Mouse (Mus musculus) forebrain, embryonic 12.5 days (tissue): ENCODE data around the gene Tcap. TPM values are rescaled to one million over a fixed set of nuclear protein-coding genes. Genes with fewer than 3 reads are reported as not detected.

ENCODE experiments used
- ATAC-seq: fragments of 200-750 bp; cut with Nextera tagmentation; 2 replicates; pipeline ENCODE4 v1.8.0; 2017; ENCODE audit warnings: moderate TSS enrichment; ENCODE audit not compliant: low FRiP score
- H3K27ac ChIP-seq: fragments of 300-500 bp; sonication (generic); 2 replicates; pipeline ENCODE4 v1.5.1; 2016; ENCODE audit warnings: mild to moderate bottlenecking
- H3K27me3 ChIP-seq: fragments of 300-500 bp; sonication (generic); 2 replicates; pipeline ENCODE4 v1.6.1; 2016; ENCODE audit warnings: mild to moderate bottlenecking
- H3K36me3 ChIP-seq: fragments of 300-500 bp; sonication (generic); replicated peaks from 2 replicates; pipeline ENCODE4 v1.6.1; 2016; ENCODE audit warnings: mild to moderate bottlenecking
- H3K4me1 ChIP-seq: fragments of 300-500 bp; sonication (generic); 2 replicates; pipeline ENCODE4 v1.6.1; 2016
- H3K4me2 ChIP-seq: fragments of 300-500 bp; sonication (generic); 2 replicates; pipeline ENCODE4 v1.6.1; 2016; ENCODE audit warnings: mild to moderate bottlenecking, moderate library complexity
- H3K4me3 ChIP-seq: fragments of 300-500 bp; sonication (generic); replicated peaks from 2 replicates; pipeline ENCODE4 v1.5.1; 2016; ENCODE audit warnings: mild to moderate bottlenecking
- H3K9ac ChIP-seq: fragments of 300-500 bp; sonication (generic); 2 replicates; pipeline ENCODE4 v1.6.1; 2016; ENCODE audit warnings: mild to moderate bottlenecking
- H3K9me3 ChIP-seq: fragments of 300-500 bp; sonication (generic); 2 replicates; pipeline ENCODE4 v1.6.1; 2016
- WGBS: fragments of 180-500 bp; shearing (Covaris S2); methylation state at CpG from one replicate; pipeline ENCODE4 v1.1.7; 2016; 5-methylcytosine and 5-hydroxymethylcytosine counted together
- polyA plus RNA-seq: library from polyadenylated mRNA; unstranded; fragments of >200 nt; fragmentation: Nextera tagmentation; extraction: Ambion mirVana; gene quantifications from 2 replicates; pipeline ENCODE4 v1.2.1, GENCODE M21; 2016

The Tcap gene
- polyA plus RNA-seq, 1 experiment from 2014 or later, result 0.20 TPM

DNA sequence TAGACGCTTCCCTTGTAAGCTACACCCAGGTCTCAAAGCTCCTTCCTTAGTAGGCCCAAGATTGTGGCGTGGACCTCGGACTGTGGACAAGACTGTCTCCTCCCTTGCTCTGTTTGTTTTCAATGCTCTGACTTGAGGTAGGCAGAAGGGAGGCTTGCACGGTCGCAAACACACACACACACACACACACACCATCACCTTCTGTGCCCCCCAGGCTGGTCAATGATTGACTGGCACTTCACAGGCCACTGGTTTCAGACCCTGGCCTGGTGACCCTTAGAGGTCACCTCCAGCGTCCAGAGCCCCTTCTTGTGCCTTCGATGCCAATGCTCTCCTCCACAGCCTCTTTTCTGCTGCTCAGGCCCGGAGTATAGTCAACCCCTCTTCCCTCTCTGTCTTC, 25.3 kb downstream of the Tcap start:
- Histone ChIP-seq H3K4me3 (no peak overlapping the region), H3K9ac (peak overlapping the region; percentile 40; the same call in 1 of the 2 replicates), H3K27ac (no peak overlapping the region), H3K27me3 (peaks cover 43% of the 10 kb centered on the region), H3K4me1 (peaks cover 30% of the 10 kb centered on the region), H3K4me2 (peak overlapping the region; percentile 32), H3K36me3 (no peaks in the 10 kb centered on the region), H3K9me3 (no peaks in the 10 kb centered on the region)
- no peak for ATAC-seq
- WGBS, result 56% methylated on average over 8 of the region's 8 CpGs

DNA sequence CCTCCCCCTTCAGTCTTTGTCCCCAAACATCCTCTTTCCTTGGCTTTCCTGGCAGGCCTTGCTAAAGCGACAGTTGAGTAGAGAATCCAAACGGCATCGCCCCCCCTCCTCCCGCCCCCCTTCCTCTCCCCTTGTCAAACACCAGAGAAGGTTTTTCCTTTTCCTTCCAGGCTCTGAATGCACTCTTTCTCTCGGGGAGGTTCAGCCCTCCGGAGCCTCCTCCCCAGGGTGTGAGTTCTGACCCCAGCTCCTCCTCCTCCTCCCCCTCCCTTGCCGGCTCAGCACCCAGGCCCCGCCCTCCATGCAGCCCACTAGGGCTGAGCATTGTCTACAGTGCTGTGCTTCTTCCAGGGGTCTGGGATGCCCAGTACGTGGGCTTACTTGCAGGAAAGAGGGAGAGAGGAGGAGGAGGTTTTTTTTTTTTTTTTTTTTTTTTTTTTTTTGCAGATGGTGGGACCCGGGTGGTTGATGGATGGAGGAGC, 25.8 kb downstream of the Tcap start:
- Histone ChIP-seq H3K4me3 (no peak overlapping the region), H3K9me3 (no peaks in the 10 kb centered on the region), H3K27ac (no peak overlapping the region), H3K4me1 (peaks cover 35% of the 10 kb centered on the region), H3K36me3 (no peaks in the 10 kb centered on the region), H3K27me3 (peaks cover 48% of the 10 kb centered on the region), H3K4me2 (peak overlapping the region; percentile 32), H3K9ac (peak overlapping the region; percentile 40; the same call in 1 of the 2 replicates)
- 1% methylated on average over 10 of the region's 10 CpGs for WGBS
- ATAC-seq, result peak; percentile 76

DNA sequence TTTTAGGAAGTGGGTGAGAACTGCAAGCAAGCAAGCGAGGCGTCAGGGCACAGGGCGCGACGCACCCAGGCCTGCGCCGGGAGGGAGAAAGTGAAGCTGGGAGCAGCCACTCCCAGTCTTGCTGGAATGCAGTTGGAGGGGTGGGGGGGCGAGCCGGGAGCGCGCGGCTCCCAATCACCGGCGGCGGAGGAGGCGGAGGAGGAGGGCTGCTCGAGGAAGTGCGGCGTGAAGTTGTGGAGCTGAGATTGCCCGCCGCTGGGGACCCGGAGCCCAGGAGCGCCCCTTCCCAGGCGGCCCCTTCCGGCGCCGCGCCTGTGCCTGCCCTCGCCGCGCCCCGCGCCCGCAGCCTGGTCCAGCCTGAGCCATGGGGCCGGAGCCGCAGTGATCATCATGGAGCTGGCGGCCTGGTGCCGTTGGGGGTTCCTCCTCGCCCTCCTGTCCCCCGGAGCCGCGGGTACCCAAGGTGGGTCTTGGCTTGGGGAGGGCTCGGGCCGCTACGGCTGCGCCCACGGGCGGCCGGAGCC, 28.7 kb downstream of the Tcap start, which contains the start of gene Erbb2:
Erbb2 (plus strand) TSS at position 198 of the 524 bp plus-strand sequence.
- peak within 1 kb of the TSS; percentile 69 for H3K27ac ChIP-seq
- ATAC-seq, result peak; percentile 71
- H3K4me1 ChIP-seq, result peaks cover 35% of the 10 kb centered on the region
- peak within 1 kb of the TSS; percentile 91 for H3K9ac ChIP-seq
- H3K4me2 ChIP-seq, result peak within 1 kb of the TSS; percentile 98
- no peaks in the 10 kb centered on the region for H3K9me3 ChIP-seq
- peaks cover 53% of the 10 kb centered on the region for H3K27me3 ChIP-seq
- WGBS, result 1% methylated on average over 45 of the region's 49 CpGs
- peak within 1 kb of the TSS; percentile 72 for H3K4me3 ChIP-seq
- no peaks in the 10 kb centered on the region for H3K36me3 ChIP-seq

DNA sequence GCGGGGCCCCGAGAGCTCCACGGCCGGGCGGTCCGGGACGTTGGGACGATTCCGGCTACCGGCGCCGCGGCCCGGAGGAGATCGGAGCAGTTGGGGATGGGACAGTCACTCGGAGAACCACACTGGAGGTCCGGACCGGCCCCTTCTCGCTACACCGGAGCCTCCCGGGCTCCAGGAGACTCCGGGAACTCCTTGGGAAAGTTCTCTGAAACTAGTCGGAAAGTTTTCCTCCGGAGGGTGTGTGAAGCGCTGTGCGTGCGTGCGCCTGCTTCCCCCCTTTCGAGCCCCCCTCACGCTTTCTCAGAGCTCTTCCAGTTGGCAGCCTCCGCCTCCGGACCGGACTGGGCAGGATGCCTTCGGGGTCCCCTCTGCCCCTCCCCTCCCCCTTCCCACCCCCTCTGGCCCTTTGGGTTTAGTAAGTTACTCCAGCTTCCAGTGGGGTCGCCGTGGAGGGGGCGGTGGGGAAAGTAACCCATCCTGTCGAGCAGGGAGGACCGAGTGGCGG, 29.2 kb downstream of the Tcap start:
- peak overlapping the region; percentile 91 for H3K9ac ChIP-seq
- peak; percentile 45; the same call in 1 of the 2 replicates for ATAC-seq
- H3K9me3 ChIP-seq, result no peaks in the 10 kb centered on the region
- H3K4me1 ChIP-seq, result peaks cover 35% of the 10 kb centered on the region
- peaks cover 53% of the 10 kb centered on the region for H3K27me3 ChIP-seq
- 0% methylated on average over 37 of the region's 40 CpGs for WGBS
- peak overlapping the region; percentile 69 for H3K27ac ChIP-seq
- H3K4me3 ChIP-seq, result peak overlapping the region; percentile 72
- H3K4me2 ChIP-seq, result peak overlapping the region; percentile 98
- no peaks in the 10 kb centered on the region for H3K36me3 ChIP-seq

DNA sequence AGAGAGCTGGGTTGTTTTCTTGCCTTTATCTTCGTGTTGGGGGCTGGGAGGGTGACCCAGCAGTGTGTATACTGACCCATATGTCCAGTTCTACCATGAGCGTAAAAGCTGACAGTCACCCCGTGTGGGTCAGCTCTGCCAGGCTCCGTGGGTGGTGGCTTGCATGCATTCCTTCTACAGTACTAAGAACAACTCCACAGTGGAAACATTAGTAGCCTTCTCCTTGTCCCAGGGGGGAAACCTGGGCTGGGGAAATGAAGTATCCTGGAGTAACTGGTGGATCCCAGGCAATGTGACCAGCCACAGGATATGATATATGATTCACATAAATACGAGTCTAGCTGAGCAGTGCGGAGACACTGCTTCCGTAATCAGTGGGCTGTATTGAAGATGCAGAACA, 30.1 kb downstream of the Tcap start:
- peak overlapping the region; percentile 91; the same call in 1 of the 2 replicates for H3K9ac ChIP-seq
- H3K27me3 ChIP-seq, result peaks cover 53% of the 10 kb centered on the region
- no peaks in the 10 kb centered on the region for H3K36me3 ChIP-seq
- ATAC-seq, result no peak
- 39% methylated on average over 7 of the region's 7 CpGs for WGBS
- H3K27ac ChIP-seq, result no peak overlapping the region
- no peaks in the 10 kb centered on the region for H3K9me3 ChIP-seq
- H3K4me2 ChIP-seq, result peak overlapping the region; percentile 98
- peak overlapping the region; percentile 72 for H3K4me3 ChIP-seq
- H3K4me1 ChIP-seq, result peaks cover 35% of the 10 kb centered on the region

DNA sequence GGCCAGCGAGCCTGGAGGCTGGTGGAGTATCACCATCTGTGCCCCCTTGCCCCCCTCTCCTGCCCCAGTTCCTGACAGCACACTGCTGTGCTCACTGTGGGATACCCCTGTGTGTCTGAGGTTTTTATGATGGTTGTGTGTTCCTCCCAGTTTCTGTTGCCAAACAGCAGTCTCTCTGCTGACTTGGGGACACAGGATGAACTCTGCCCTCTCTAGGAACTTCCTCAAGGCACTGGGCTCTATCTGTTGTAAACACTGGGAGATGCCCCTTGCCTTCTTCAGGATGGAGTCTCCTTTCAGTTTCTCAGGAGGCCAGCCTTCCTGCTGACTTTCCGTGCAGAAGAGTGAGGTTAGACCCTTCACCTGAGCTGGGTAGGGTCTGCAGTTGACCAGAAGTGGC, 30.6 kb downstream of the Tcap start:
- H3K4me1 ChIP-seq, result peaks cover 30% of the 10 kb centered on the region
- H3K36me3 ChIP-seq, result no peaks in the 10 kb centered on the region
- no peak for ATAC-seq
- peak overlapping the region; percentile 98; the same call in 1 of the 2 replicates for H3K4me2 ChIP-seq
- WGBS, result 26% methylated on average over 2 of the region's 2 CpGs
- 0 out of 2 replicates have a peak overlapping the region, but pooled peaks have one; percentile 5 for H3K9ac ChIP-seq
- H3K9me3 ChIP-seq, result no peaks in the 10 kb centered on the region
- H3K27me3 ChIP-seq, result peaks cover 53% of the 10 kb centered on the region
- H3K27ac ChIP-seq, result no peak overlapping the region
- H3K4me3 ChIP-seq, result no peak overlapping the region; the same call in 1 of the 2 replicates

DNA sequence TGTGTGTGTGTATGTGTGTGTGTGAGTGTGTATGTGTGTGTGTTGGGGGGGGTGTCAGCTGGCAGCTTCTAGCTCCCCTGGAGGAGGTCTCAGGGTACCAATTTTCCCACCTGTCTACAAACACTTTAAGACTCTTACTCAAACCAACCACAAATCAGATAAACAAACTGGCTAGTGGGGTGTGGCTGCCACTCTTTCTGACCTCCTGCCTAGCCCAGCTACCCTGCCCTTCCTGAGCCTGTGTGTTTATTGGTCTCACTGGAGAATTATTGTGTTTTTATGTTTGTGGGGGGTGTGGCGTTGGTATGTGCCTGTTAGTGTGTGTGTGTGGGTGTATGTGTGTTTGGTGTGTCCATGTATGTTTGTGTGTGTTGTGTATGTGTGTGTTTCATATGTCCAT, 33.5 kb downstream of the Tcap start:
- no peaks in the 10 kb centered on the region for H3K9me3 ChIP-seq
- 85% methylated on average over 1 of the region's 1 CpGs for WGBS
- H3K4me2 ChIP-seq, result no peak overlapping the region
- no peak for ATAC-seq
- H3K27ac ChIP-seq, result no peak overlapping the region
- H3K4me3 ChIP-seq, result no peak overlapping the region
- no peaks in the 10 kb centered on the region for H3K36me3 ChIP-seq
- H3K27me3 ChIP-seq, result peaks cover 31% of the 10 kb centered on the region
- peaks cover 18% of the 10 kb centered on the region for H3K4me1 ChIP-seq
- no peak overlapping the region for H3K9ac ChIP-seq

DNA sequence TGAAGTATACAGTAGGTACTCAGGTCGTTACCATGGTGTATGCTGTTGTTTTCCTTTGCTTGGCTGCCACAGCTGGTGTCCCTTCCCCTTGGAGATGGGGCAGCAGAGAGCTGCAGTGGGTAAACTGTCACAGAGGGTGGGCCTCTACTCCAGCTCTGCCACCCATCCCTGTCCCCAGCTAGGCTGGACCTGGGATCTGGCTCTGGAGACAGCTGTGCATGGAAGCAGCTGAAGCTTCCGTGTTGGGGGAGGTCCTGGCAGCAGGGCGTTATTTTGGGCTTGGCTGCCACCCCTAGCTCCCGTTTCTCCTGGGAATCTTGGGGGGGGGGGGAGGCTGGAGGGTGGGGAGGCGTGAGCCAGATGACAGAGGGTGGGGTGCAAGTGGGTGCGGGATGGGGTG, 34.7 kb downstream of the Tcap start:
- H3K36me3 ChIP-seq, result no peaks in the 10 kb centered on the region; the same call in 1 of the 2 replicates
- H3K27me3 ChIP-seq, result peaks cover 21% of the 10 kb centered on the region
- no peaks in the 10 kb centered on the region for H3K9me3 ChIP-seq
- no peak overlapping the region for H3K4me2 ChIP-seq
- H3K9ac ChIP-seq, result no peak overlapping the region
- no peak overlapping the region for H3K27ac ChIP-seq
- H3K4me1 ChIP-seq, result peaks cover 11% of the 10 kb centered on the region
- 68% methylated on average over 6 of the region's 6 CpGs for WGBS
- no peak overlapping the region for H3K4me3 ChIP-seq
- no peak for ATAC-seq

DNA sequence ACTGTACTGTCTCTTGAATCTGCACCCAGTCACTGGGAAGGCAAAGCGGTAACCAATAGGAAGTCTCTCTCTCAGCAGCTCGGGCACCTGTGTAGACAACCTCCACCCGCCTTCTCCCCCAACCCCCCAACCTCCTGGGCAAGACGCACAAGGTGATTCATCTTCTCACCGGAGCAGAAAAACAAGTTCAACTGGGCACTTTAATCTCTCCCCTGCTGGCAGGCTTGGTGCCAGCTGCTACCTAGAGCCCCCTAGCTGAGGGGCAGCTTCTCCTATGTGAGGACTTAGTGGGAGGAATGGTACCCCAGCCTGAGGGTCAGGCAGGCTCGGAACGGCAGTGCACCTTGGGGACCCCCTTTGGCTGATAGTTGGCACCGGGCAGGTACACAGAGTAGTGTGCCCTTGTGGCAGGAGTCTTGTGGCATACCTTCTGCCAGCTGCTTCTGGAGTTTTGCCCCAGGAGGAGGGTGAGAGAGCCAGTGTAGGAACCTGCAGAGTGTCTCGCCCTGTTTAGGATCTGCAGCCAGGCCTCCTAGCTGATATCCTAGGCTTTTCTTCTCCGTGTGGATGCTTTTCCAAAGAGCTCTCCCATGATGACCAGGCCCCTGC, 35.4 kb downstream of the Tcap start:
- Histone ChIP-seq H3K27me3 (peaks cover 14% of the 10 kb centered on the region; the same call in 1 of the 2 replicates), H3K4me3 (no peak overlapping the region), H3K4me2 (no peak overlapping the region), H3K4me1 (peaks cover 3% of the 10 kb centered on the region), H3K9ac (no peak overlapping the region), H3K27ac (no peak overlapping the region), H3K36me3 (no peaks in the 10 kb centered on the region; the same call in 1 of the 2 replicates), H3K9me3 (no peaks in the 10 kb centered on the region)
- 81% methylated on average over 10 of the region's 10 CpGs for WGBS
- no peak for ATAC-seq

DNA sequence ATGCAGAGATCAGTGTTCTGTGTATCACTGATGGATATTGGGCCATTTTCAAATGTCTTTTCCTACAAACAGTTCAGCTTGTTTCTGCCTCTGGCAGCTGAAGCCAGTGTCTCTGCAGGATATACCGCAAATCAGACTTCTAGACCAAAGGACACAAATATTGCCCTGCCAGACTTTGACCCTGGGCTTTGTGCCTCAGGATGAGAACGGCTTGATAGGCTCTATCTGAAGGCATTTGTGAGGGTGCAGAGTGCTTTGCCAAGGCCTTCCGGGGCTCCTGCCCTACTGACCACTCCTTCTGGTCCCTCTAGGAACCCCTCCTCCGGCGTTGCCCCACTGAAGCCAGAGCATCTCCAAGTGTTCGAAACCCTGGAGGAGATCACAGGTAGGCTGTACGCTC, 43.0 kb downstream of the Tcap start:
- Histone ChIP-seq H3K4me2 (no peak overlapping the region), H3K9me3 (no peaks in the 10 kb centered on the region), H3K4me1 (no peaks in the 10 kb centered on the region), H3K9ac (no peak overlapping the region), H3K27ac (no peak overlapping the region), H3K4me3 (no peak overlapping the region), H3K27me3 (no peaks in the 10 kb centered on the region), H3K36me3 (peaks cover 13% of the 10 kb centered on the region; the same call in 1 of the 2 replicates)
- WGBS, result 93% methylated on average over 7 of the region's 7 CpGs
- ATAC-seq, result no peak

DNA sequence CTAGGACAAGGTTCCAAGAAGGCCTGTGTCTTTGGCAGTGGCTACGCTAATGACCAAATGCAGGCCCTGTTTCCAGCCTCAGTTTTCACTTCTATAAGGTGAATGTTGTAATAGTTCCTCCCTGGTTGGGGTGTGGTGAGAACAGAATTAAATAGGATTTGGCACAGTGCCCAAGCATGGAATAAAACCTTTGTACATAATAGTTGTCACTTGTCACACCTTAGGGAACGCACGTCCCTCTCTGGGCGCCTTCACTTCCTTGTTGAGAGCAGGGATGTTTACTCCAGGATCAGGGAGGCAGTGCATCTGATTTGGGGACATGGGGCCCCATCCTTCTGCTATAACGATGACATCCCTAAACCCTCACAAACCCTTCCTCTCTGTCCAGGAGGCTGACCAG, 44.8 kb downstream of the Tcap start:
- no peaks in the 10 kb centered on the region for H3K4me1 ChIP-seq
- no peak overlapping the region for H3K4me3 ChIP-seq
- ATAC-seq, result no peak
- H3K36me3 ChIP-seq, result 0 out of 2 replicates have a peak, but pooled peaks cover 13% of the 10 kb centered on the region
- WGBS, result 87% methylated on average over 5 of the region's 5 CpGs
- no peak overlapping the region for H3K9ac ChIP-seq
- no peak overlapping the region for H3K27ac ChIP-seq
- H3K9me3 ChIP-seq, result no peaks in the 10 kb centered on the region
- H3K27me3 ChIP-seq, result no peaks in the 10 kb centered on the region
- H3K4me2 ChIP-seq, result no peak overlapping the region

DNA sequence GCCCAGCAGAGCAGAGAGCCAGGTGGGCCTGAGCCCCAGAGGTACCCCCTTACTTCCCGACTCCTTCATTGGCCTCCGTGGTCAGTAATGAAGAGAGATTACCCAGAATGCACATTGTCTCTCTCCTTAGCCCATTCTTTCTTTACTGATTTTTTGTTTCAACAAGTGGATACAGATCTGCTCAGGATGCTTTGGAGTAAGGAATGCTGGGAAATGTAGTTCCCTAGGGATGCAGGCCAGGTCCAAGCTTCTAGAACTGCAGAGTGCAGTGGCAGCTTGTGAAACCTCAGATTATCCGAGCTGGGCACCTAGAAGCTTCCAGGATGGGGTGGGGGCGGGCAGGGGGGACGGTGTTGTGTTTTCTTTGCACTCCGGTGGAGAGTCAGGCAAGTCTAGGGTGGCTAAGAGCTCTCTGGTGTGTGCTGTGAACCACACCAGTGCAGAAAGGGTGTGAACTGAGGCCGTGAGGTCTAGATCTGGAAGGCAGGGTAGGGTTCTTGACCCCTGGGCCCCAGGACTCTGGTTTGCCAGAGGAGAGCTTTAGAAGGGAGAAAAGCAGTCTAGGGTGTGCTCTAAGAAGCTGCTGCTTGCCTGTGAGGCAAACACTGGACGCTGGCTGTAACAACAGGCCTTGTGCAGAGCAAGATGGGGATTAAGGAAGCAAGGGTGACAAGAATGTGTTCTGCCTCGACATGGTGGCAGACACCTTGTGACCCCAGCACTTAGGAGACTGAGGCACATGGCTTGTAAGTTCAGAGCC, 48.3 kb downstream of the Tcap start:
- Histone ChIP-seq H3K9ac (no peak overlapping the region), H3K4me1 (no peaks in the 10 kb centered on the region), H3K4me3 (no peak overlapping the region), H3K36me3 (peaks cover 27% of the 10 kb centered on the region), H3K9me3 (no peaks in the 10 kb centered on the region), H3K27ac (no peak overlapping the region), H3K27me3 (no peaks in the 10 kb centered on the region), H3K4me2 (no peak overlapping the region)
- no peak for ATAC-seq
- 84% methylated on average over 9 of the region's 9 CpGs for WGBS
